Mouse (Mus musculus): ENCODE data around the gene Hpgds.

Hpgds gene

DNA sequence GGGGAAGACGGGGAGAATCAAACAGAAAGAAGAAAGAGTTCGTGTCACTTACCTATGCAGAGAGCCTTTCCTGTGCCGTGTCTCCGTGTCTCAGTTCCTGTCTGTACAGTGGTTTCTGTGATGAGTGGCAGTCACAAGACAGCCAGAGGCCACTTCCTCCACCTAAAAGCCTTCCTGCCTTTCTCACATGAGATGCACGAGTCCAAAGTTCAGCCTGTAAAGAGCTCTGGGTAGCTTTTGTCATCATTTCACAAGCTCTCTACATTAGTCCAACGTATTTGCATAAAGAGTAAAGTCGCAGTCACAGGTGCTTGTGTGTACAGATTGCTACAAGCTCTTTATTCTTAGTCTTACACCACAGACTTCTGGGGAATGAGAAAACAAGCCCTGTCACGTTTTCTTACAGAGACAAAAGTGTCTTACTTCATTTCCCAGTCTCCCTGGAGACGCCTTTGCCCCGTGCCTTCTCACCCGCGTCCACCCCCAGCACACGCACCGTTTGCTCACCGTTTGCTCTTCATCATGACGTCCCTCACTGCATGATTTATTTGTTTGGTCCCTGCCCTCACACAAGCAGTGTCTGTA lies at the start of gene Hpgds:
Gene Hpgds (minus strand): TSS at position 288 of the 585 bp plus-strand sequence.
- DNase-seq (ENCODE audit: low spot score in 2 of 2) = no peak

DNA sequence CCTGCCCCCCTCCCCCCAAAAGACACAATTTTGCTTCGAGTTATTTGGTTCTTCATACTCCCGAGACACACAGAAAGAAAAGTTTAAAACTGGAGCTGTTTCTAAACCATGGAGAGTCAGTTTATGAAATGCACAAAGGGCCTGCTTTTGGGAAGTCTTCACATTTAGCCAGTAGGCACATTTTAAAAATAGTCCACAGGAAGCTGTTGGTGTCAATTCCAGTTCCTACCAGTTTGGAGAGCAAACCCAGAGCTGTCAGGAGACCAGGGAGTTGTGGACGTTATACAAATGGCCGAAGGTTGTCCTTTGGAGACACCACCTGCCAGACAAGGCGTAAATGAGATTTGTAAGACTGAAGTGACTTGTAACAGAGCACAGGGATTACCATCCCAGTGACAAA lies 20.3 kb upstream of the Hpgds start:
- no peak for DNase-seq (ENCODE audit: low spot score in 2 of 2)

DNA sequence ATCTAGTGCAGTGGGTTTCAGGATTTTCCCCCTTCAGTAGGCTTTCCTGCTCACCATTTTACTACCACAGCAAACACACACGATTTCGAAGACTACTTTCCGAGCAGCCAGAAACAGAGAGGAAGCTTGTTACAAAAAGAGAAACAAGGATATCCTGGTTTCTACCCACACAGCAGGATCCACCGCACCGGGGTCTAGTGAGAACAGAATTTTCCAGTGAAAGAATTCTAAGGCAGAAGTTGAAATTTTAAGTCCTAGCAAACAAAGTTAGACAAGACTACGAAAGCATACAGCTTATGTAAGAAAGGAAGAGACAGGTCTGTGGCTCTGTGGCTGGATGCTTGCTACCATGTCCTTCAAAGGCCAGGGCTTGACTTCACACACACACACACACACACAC lies 19.4 kb upstream of the Hpgds start:
- DNase-seq (ENCODE audit: low spot score in 2 of 2) = no peak

DNA sequence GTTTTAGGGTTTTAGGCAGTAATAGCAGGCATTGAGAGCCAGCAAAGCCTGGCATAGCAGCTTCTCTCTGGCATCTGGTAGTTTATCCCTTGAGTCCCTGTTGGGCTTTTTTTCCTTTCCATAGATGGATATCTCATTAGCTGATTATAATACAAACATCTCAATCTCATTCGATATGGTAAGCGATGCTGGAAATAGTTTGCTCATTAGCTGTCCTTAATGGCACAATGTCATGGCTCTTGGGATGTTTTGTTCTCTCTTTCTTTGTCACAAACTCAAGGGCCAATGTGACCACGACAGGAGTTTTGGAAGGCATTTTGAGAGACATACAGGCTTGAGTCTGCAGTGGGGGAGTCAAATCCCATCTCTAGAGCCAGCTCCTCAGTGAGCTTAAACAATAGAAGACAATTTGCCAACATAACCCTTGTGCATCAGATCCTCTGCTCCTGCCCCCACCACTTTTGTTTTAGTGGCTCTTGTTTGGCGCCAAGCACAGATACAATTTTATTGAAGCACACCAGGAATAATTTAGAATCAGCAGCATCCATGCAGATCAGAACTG lies 14.8 kb upstream of the Hpgds start:
- no peak for DNase-seq (ENCODE audit: low spot score in 2 of 2)

DNA sequence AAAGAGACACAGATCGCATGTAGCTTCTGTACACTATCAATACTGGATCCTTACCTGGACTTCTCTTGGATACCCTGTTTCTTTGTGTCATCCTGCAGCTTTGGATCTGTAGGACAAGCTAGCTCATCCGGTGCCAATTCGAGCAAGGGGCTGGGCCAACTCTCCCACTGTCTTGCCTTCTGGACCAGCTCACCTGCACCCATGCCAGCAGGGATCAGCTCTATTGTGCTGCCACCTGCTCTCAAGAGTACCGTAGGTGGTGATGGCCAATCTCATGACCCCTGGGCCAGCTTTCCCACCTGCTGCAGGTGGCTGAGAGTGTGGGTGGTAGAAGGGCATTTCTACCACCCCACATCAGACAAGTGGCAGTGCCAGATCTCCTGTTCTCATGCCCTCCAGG lies 12.3 kb upstream of the Hpgds start:
- DNase-seq (ENCODE audit: low spot score in 2 of 2) = no peak

DNA sequence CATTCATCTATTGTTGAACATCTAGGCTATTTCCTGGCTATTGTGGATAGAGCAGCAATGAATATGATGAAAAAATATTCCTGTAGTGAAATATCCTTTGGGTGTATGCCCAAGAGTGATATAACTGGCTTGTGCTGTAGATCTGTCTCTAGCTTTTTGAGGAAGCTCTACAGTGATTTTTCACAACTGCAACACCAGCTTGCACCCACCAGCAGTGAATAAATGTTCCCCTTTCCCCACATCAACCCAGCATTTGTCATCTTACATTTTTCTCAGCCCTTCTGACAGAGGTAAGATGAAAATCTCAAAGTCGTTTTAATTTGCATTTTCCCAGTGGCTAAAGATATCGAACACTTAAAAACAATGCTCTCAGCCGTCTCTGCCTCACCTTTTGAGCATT lies 8.9 kb upstream of the Hpgds start:
- DNase-seq (ENCODE audit: low spot score in 2 of 2) = no peak

DNA sequence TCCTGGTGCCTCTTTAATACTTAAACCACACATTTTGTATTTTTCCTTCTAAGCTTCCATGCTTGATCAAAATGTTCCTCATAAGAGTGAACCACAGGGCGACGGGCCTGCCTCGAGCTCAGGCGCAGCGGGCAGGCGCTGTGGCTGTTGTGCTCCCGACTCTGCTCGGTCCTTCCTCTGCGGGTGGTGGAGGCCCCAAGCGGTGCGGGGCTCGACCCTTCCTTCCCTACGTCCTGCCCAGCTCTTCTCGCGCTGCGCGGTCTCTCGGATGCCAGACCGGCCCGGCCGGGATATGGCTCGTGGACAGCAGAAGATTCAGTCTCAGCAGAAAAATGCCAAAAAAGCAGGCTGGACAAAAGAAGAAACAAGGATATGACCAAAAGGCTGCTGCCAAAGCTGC lies 6.0 kb upstream of the Hpgds start:
- no peak for DNase-seq (ENCODE audit: low spot score in 2 of 2)

DNA sequence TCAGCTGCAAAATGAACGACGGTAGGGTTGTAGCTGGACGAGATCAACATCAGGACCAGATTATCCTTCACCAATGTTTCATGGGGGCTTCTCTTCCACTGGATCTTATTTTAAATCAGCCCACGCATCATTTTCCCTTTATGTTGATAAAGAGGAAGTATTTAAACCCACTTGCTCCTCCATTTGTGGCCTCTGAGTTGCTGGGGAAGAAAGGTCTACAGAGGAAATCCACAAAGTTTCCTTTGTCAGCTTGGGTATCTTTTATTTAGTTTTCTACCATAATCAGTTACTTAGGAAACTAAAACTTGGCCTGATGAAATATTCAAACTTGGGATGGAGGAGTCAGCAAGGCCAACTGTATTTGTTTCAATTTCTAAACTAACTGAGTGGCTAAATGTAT lies 1.7 kb upstream of the Hpgds start:
- no peak for DNase-seq (ENCODE audit: low spot score in 2 of 2)

DNA sequence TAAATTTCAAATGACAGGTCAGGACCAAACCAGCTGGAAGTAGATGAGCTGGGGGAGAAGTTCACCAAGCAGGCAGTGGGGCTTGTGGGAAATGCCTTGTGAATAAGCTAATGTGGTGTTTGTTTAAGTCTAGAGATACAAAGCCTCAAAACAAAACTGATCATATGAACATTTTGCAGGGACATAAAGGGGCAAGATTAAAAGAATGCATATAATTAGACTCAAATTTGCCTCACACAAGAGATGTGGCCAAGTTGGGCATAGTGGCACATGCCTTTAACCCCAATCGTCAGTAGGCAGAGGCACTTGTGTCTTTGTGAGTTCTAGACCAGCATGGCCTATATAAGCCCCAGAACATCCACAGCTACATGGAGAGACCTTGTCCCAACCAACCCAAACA lies 2.4 kb downstream of the Hpgds start:
- no peak for DNase-seq (ENCODE audit: low spot score in 2 of 2)

DNA sequence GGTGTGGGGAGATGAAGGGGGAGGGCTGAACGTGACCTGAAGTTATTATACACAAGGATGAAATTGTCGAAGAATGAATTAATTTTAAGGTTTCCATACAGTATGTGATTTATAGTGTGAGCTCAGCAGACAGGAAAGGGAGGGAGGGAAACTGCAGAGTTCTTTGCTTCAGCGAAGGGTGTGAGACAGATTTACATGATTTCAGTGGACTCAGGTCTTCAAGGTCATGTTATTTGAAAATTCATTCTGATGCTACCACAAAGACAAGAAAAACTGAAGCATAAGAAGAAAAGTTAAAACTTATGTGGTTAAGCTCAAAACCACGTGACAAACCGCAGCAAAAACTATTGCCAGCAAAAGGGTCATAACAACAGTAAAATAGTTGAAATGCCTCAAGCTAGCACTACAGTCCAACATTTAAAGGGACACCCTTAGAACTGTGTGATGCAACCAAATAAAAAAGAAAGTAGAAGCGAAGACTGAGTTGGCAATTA lies 3.9 kb downstream of the Hpgds start:
- DNase-seq (ENCODE audit: low spot score in 2 of 2) = no peak

DNA sequence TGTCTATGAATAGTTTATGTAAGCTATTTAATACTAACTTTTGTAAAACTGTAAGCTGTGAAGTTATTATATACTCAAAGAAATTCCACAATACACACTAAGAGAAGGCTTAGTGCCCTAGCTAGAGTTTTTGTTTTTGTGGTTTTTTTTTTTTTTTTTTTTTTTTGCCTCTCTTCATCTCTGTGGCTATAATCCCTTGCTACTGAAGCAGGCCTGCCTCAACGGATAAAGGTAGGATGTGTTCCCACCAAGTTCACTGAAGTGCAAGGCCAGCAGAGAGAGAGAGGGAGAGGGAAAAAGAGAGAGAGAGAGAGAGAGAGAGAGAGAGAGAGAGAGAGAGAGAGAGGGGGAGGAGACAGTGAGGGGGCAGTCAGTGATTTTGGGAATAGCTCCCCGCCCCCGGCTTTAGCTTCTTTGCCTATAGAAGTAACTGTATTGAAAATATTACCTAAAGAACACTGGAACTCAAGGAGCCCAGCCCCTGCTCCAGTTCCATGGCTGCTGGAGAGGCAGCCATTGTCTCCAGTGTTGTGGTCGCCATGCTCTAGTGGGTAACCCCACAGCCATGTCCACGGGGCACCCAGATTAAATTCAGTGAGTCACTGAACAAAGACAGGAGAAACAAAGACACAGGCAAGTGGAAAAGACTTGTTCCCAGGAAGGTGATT lies 4.5 kb downstream of the Hpgds start:
- DNase-seq (ENCODE audit: low spot score in 2 of 2) = no peak

DNA sequence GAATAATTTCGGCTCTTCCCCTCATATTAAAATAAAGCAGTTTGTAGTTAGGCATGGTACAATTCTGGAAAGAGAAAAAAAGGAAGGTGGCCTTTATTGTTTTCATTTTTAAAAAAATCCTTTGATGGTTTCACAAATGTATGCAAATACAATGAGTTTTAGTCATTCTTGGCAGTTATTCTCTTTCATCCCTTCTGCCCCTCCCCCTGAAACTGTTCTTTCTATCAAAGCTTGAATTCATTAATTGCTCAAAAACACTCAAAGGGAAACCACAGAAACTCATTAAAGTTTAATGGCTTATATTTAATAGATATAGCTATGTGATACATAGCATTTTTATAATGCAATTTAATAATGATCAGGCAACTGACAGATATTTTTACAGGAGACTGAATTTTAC lies 6.5 kb downstream of the Hpgds start:
- DNase-seq (ENCODE audit: low spot score in 2 of 2) = no peak

DNA sequence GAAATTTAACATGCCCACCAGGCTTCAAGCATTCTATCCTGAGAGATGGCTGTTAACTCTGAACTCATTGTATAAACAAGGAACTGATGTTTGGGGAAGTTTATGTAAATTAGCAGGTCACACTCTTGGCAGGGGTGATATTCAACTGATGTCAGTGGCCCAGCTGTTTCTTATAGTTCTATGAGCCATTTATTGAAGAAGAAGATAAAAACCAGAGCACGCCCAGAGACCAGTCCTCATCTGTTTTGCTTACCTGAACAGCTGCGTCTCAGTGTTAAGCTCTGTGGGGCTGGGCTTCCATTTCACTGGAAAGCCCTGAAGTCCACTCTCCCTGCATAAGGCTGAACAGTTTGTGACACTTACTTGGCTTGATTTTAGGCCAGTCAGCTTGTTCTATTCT lies 6.9 kb downstream of the Hpgds start:
- DNase-seq (ENCODE audit: low spot score in 2 of 2) = no peak

DNA sequence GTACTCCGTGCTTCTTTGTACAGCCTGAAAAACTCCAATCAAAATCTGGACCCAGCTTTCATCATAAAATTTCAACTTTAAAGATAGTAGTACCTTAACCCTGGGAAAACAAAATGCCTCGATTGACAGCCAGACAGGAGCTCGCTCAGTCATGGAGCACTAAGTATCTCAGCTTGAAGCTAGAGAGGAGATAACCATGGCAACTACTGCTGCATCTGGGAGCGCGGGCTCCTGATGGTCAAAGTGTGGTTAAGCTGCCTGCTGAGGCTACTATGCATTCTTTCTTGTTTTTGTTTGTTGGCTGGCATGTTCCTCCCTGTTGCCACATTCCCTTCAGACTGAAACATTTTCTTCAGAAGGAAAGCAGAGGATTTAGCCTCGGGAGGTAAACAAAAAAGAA lies 12.3 kb downstream of the Hpgds start:
- DNase-seq (ENCODE audit: low spot score in 2 of 2) = no peak

DNA sequence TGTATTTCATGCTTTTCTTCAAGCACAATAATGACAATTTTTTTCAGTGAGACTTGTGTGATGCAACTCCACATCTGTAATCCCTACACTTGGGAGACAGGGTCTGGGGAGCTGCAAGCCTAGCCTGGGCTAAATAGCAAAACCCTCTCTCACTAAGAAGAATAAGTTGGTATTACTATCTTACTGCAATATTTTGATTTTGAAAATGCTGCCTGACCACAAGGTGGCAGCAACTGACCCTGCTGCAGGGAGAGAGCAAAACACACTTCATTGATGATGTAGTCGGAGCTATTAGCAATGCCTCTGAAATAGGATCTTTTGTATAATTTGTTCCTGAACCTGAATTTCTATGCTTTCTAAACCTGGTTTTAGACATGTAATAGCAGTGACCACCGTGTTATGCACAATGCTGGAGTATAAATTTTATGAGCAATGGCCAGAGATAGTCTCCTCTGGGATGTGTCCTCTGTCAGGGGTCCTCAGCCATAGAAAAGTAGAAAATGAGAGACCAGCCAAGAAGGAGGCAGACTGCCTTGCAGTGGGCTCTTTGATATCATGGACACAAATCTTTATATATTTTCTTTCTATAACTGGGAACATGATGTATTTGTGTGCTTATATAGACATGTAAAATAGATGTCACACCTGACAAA lies 18.5 kb downstream of the Hpgds start:
- DNase-seq (ENCODE audit: low spot score in 2 of 2) = no peak

DNA sequence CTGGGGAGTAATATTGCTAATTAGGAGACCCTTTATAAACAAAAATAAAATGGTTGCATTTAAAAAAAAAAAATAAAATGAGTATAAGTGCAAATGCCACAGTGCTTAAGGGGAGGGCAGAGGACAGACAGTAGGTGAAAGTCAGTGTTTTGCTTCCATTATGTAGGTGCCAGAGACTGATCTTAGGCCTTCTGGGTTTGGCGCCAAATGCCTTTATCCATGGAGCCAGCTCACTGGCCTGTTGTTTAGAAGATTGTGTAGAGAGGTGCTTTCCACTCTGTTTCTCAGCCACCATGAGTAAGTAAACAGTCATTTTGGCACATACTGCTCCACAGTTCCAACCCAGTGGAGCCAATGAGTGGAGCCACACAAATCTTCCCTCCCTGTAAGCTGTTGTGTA lies 27.2 kb downstream of the Hpgds start:
- DNase-seq (ENCODE audit: low spot score in 2 of 2) = no peak

DNA sequence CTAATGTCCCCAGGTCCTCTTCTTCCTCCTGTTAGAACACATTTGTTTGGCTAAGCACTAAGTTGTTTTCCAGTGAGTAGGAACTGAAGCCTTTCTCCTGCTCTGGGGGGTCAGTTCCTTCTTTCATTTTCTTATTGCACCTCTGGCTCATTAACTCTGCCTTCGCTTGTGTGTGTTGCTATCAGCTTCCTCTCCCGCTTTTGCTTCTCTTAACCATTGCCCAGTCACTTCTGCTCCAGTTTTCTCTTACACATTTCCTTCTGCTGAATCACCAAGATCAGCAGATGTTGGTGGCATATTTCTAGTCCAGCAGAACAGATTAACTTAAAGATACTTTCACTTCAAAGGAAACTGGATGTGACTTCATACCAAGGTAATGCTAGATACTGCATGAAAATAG lies 29.8 kb downstream of the Hpgds start:
- no peak for DNase-seq (ENCODE audit: low spot score in 2 of 2)

DNA sequence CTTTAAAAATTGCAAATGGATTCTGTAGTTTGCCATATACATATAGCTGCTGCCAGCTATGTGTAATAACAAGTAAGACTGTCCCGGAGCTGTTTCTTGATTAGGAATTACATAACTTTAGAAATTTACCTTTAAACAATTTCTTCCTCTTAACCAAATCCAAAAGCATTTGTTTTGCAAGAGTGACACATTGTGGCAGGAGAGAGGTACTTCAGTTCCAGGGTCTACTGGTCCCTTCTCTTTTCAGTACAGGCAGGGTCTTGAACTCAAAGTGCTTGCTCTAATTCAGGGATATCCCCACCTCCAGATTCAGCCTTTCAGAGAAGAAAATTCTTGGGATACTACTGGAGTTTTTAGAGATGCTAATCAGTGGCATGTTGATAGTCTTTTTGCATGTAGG lies 65.6 kb downstream of the Hpgds start:
- no peak for DNase-seq (ENCODE audit: low spot score in 2 of 2)

DNA sequence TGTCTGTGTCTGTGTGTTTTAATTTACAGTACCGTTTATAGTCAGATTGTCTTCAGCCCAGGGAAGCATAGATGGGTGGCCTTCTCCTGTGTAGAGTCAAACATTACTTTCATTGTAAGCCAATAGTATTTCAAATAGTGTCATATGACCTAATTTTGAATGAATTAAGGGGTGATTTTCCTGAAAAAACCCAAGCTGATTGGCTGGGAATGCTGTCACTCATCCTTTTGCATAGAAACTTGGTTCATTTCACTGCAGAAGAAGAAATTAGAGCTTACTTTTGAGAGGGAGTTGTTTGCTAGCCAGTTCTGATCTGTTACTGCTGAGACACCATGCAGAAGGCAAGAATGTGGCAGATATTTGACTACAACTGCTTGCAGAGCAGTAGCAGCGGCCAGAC lies 69.5 kb downstream of the Hpgds start:
- DNase-seq (ENCODE audit: low spot score in 2 of 2) = no peak
